Mouse (Mus musculus) ES-E14 (cell line): Measurements from ENCODE around the gene Ascc3.

Source experiments
- CHD2 ChIP-seq: IDR thresholded peaks from 2 replicates; pipeline ENCODE4 v1.6.1; 2014; ENCODE audit warnings: mild to moderate bottlenecking, low read depth, low read length, inconsistent platforms
- HCFC1 ChIP-seq: IDR thresholded peaks from 2 replicates; pipeline ENCODE4 v1.6.1; 2012; ENCODE audit warnings: low read length, inconsistent platforms, borderline replicate concordance; ENCODE audit not compliant: insufficient read depth
- MAFK ChIP-seq: IDR thresholded peaks from 2 replicates; pipeline ENCODE4 v1.6.1; 2014; ENCODE audit warnings: mild to moderate bottlenecking, low read depth, low read length, inconsistent platforms; ENCODE audit not compliant: insufficient read depth
- ZC3H11A ChIP-seq: IDR thresholded peaks from 2 replicates; pipeline ENCODE4 v1.6.1; 2012; ENCODE audit warnings: low read depth, mild to moderate bottlenecking, inconsistent platforms, low read length, borderline replicate concordance
- ZNF384 ChIP-seq: IDR thresholded peaks from 2 replicates; pipeline ENCODE4 v1.6.1; 2012; ENCODE audit warnings: low read depth, low read length, inconsistent platforms

- TF ChIP-seq ZC3H11A: no peak
- no peak for TF ChIP-seq ZNF384
- no peak for TF ChIP-seq CHD2
- TF ChIP-seq MAFK: no peak
- TF ChIP-seq HCFC1: no peak
Measured at GRCm38 (mm10) chr10:50876952-50877351, 284.5 kb downstream of the Ascc3 start.
